Mouse (Mus musculus) bone marrow macrophage, adult 2 months (primary cell): Measurements from ENCODE around the gene Lhx6. TPM values are rescaled to one million over a fixed set of nuclear protein-coding genes. Genes with fewer than 3 reads are reported as not detected.

Source experiments
- H3K27ac ChIP-seq: 2 replicates; pipeline ENCODE4 v1.5.1; 2012; ENCODE audit warnings: low read depth, low read length; ENCODE audit not compliant: insufficient read depth
- H3K4me1 ChIP-seq: 2 replicates; pipeline ENCODE4 v1.6.1; 2012; ENCODE audit warnings: low read length; ENCODE audit not compliant: control insufficient read depth, insufficient read depth
- H3K4me3 ChIP-seq: 2 replicates; pipeline ENCODE4 v1.5.1; 2012; ENCODE audit warnings: mild to moderate bottlenecking, low read length, moderate library complexity; ENCODE audit not compliant: insufficient read depth
- CTCF ChIP-seq: IDR thresholded peaks from 2 replicates; pipeline ENCODE4 v1.5.1; 2012; ENCODE audit warnings: low read depth, mild to moderate bottlenecking, low read length, moderate library complexity
- POLR2A ChIP-seq: IDR thresholded peaks from 2 replicates; pipeline ENCODE4 v1.6.1; 2012; ENCODE audit warnings: mild to moderate bottlenecking, low read depth, low read length, borderline replicate concordance
- polyA plus RNA-seq: library from polyadenylated mRNA; stranded (reverse); fragments of >200 nt; gene quantifications from 2 replicates; pipeline ENCODE4 v1.2.4, GENCODE M21; 2012; ENCODE audit not compliant: missing spikeins, insufficient read depth, insufficient read length

Lhx6 gene
- polyA plus RNA-seq, 1 experiment: not detected

- Histone ChIP-seq H3K4me3 (no peak overlapping the region), H3K27ac (no peak overlapping the region), H3K4me1 (no peaks in the 10 kb centered on the region)
- no peak for TF ChIP-seq CTCF
- no peak for TF ChIP-seq POLR2A
These were observed 27.9 kb downstream of the Lhx6 start for GRCm38 (mm10) chr2:36077160-36077761.

GRCm38 (mm10) chr2:36075210-36075609 lies 30.0 kb downstream of the Lhx6 start:
- Histone ChIP-seq H3K27ac (no peak overlapping the region), H3K4me3 (no peak overlapping the region), H3K4me1 (no peaks in the 10 kb centered on the region)
- TF ChIP-seq POLR2A (no peak), CTCF (no peak)

- TF ChIP-seq CTCF (no peak), POLR2A (no peak)
- H3K4me1 ChIP-seq: no peaks in the 10 kb centered on the region
- no peak overlapping the region for H3K27ac ChIP-seq
- no peak overlapping the region for H3K4me3 ChIP-seq
These were observed 31.4 kb downstream of the Lhx6 start for GRCm38 (mm10) chr2:36073781-36074180.

- no peak for TF ChIP-seq CTCF
- TF ChIP-seq POLR2A: no peak
- Histone ChIP-seq H3K4me1 (no peaks in the 10 kb centered on the region), H3K4me3 (no peak overlapping the region), H3K27ac (no peak overlapping the region)
These were observed 33.4 kb downstream of the Lhx6 start for GRCm38 (mm10) chr2:36071660-36072305.

- no peak overlapping the region for H3K27ac ChIP-seq
- no peaks in the 10 kb centered on the region for H3K4me1 ChIP-seq
- H3K4me3 ChIP-seq: no peak overlapping the region
- no peak for TF ChIP-seq CTCF
- TF ChIP-seq POLR2A: no peak
These were observed 38.1 kb downstream of the Lhx6 start for GRCm38 (mm10) chr2:36067132-36067531.

- TF ChIP-seq CTCF (no peak), POLR2A (no peak)
- Histone ChIP-seq H3K4me3 (no peak overlapping the region), H3K27ac (no peak overlapping the region), H3K4me1 (no peaks in the 10 kb centered on the region)
These were observed 43.8 kb downstream of the Lhx6 start for GRCm38 (mm10) chr2:36061409-36061808.

- no peak overlapping the region for H3K4me3 ChIP-seq
- no peak overlapping the region for H3K27ac ChIP-seq
- H3K4me1 ChIP-seq: no peaks in the 10 kb centered on the region
- TF ChIP-seq CTCF: no peak
These were observed 49.0 kb downstream of the Lhx6 start for GRCm38 (mm10) chr2:36056248-36056647.

- TF ChIP-seq CTCF (no peak), POLR2A (no peak)
- no peak overlapping the region for H3K4me3 ChIP-seq
- peaks cover 3% of the 10 kb centered on the region; the same call in 1 of the 2 replicates for H3K4me1 ChIP-seq
- H3K27ac ChIP-seq: no peak overlapping the region
These were observed 52.0 kb downstream of the Lhx6 start for GRCm38 (mm10) chr2:36053249-36053648.

GRCm38 (mm10) chr2:36049567-36049954 lies 55.6 kb downstream of the Lhx6 start:
- H3K27ac ChIP-seq: no peak overlapping the region
- H3K4me1 ChIP-seq: peaks cover 15% of the 10 kb centered on the region
- TF ChIP-seq POLR2A (no peak), CTCF (no peak)
- peak overlapping the region; percentile 19; the same call in 1 of the 2 replicates for H3K4me3 ChIP-seq

GRCm38 (mm10) chr2:36048748-36049566 lies 56.3 kb downstream of the Lhx6 start, which contains the start of the genes Ndufa8 and Morn5:
Gene Ndufa8, minus strand, starts transcription at chr2:36049406.
Gene Morn5, plus strand, starts transcription at chr2:36049458.
- H3K4me1 ChIP-seq: peaks cover 15% of the 10 kb centered on the region
- peak within 1 kb of the TSS; percentile 97 for H3K4me3 ChIP-seq
- H3K27ac ChIP-seq: peak within 1 kb of the TSS; percentile 13; the same call in 1 of the 2 replicates
- TF ChIP-seq POLR2A (0 out of 2 replicates have a peak, but pooled peaks have one; percentile 12), CTCF (no peak)
